Mouse (Mus musculus): ENCODE measurements around the gene Frmd4a. TPM values are rescaled to one million over a fixed set of nuclear protein-coding genes. Genes with fewer than 3 reads are reported as not detected.
A peak's percentile ranks its signal among the peaks of the same experiment; 100 is the strongest.

The Frmd4a gene
- polyA plus RNA-seq, 1 experiment, result 22.8 TPM

- TF ChIP-seq POLR2A (IDR thresholded peaks at IDR 0.05; ENCODE audit: borderline replicate concordance, control insufficient read depth, low read depth, low read length) (no peak), CTCF (IDR thresholded peaks at IDR 0.05; ENCODE audit: control insufficient read depth, insufficient read depth, low read length) (no peak)
- no peak overlapping the region for H3K4me3 ChIP-seq (replicated peaks; ENCODE audit: control insufficient read depth, low read depth, low read length)
- 73% methylated on average over 5 of the region's 5 CpGs for WGBS
- H3K27ac ChIP-seq (ENCODE audit: control insufficient read depth, insufficient read depth, low read depth, low read length, poor library complexity), result no peak overlapping the region
- no peaks in the 10 kb centered on the region for H3K4me1 ChIP-seq (ENCODE audit: control insufficient read depth, insufficient read depth, low read length)
These were observed 363.4 kb downstream of the Frmd4a start for GRCm38 (mm10) chr2:4380926-4381325.

GRCm38 (mm10) chr2:4386468-4386867 is 369.0 kb downstream of the Frmd4a start:
- TF ChIP-seq CTCF (IDR thresholded peaks at IDR 0.05; ENCODE audit: control insufficient read depth, insufficient read depth, low read length) (no peak), POLR2A (IDR thresholded peaks at IDR 0.05; ENCODE audit: borderline replicate concordance, control insufficient read depth, low read depth, low read length) (no peak)
- H3K4me1 ChIP-seq (ENCODE audit: control insufficient read depth, insufficient read depth, low read length), result no peaks in the 10 kb centered on the region
- WGBS, result 77% methylated on average over 6 of the region's 6 CpGs

GRCm38 (mm10) chr2:4389330-4389729 is 371.8 kb downstream of the Frmd4a start:
- Histone ChIP-seq H3K4me1 (ENCODE audit: control insufficient read depth, insufficient read depth, low read length) (no peaks in the 10 kb centered on the region), H3K27ac (ENCODE audit: control insufficient read depth, insufficient read depth, low read depth, low read length, poor library complexity) (no peak overlapping the region), H3K4me3 (replicated peaks; ENCODE audit: control insufficient read depth, low read depth, low read length) (peak overlapping the region; percentile 15)
- 15% methylated on average over 6 of the region's 6 CpGs for WGBS
- TF ChIP-seq CTCF (IDR thresholded peaks at IDR 0.05; ENCODE audit: control insufficient read depth, insufficient read depth, low read length), result no peak
- TF ChIP-seq POLR2A (IDR thresholded peaks at IDR 0.05; ENCODE audit: borderline replicate concordance, control insufficient read depth, low read depth, low read length), result no peak

More at GRCm38 (mm10) chr2:4386468-4386867, 369.0 kb downstream of the Frmd4a start:
- no peak overlapping the region for H3K4me3 ChIP-seq (replicated peaks; ENCODE audit: control insufficient read depth, low read depth, low read length)
- H3K27ac ChIP-seq (ENCODE audit: control insufficient read depth, insufficient read depth, low read depth, low read length, poor library complexity), result no peak overlapping the region

- 31% methylated on average over 4 of the region's 4 CpGs for WGBS
- TF ChIP-seq POLR2A (IDR thresholded peaks at IDR 0.05; ENCODE audit: borderline replicate concordance, control insufficient read depth, low read depth, low read length) (no peak), CTCF (IDR thresholded peaks at IDR 0.05; ENCODE audit: control insufficient read depth, insufficient read depth, low read length) (no peak)
- Histone ChIP-seq H3K27ac (ENCODE audit: control insufficient read depth, insufficient read depth, low read depth, low read length, poor library complexity) (no peak overlapping the region), H3K4me3 (replicated peaks; ENCODE audit: control insufficient read depth, low read depth, low read length) (no peak overlapping the region), H3K4me1 (ENCODE audit: control insufficient read depth, insufficient read depth, low read length) (no peaks in the 10 kb centered on the region)
These were observed 373.6 kb downstream of the Frmd4a start for GRCm38 (mm10) chr2:4391091-4391490.

GRCm38 (mm10) chr2:4391678-4392085 is 374.2 kb downstream of the Frmd4a start:
- WGBS, result 38% methylated on average over 7 of the region's 7 CpGs
- Histone ChIP-seq H3K27ac (ENCODE audit: control insufficient read depth, insufficient read depth, low read depth, low read length, poor library complexity) (no peak overlapping the region), H3K4me1 (ENCODE audit: control insufficient read depth, insufficient read depth, low read length) (no peaks in the 10 kb centered on the region), H3K4me3 (replicated peaks; ENCODE audit: control insufficient read depth, low read depth, low read length) (no peak overlapping the region)
- no peak for TF ChIP-seq POLR2A (IDR thresholded peaks at IDR 0.05; ENCODE audit: borderline replicate concordance, control insufficient read depth, low read depth, low read length)
- no peak for TF ChIP-seq CTCF (IDR thresholded peaks at IDR 0.05; ENCODE audit: control insufficient read depth, insufficient read depth, low read length)

- H3K27ac ChIP-seq (ENCODE audit: control insufficient read depth, insufficient read depth, low read depth, low read length, poor library complexity), result no peak overlapping the region
- H3K4me3 ChIP-seq (replicated peaks; ENCODE audit: control insufficient read depth, low read depth, low read length), result no peak overlapping the region
- no peaks in the 10 kb centered on the region for H3K4me1 ChIP-seq (ENCODE audit: control insufficient read depth, insufficient read depth, low read length)
- WGBS, result 77% methylated on average over 4 of the region's 4 CpGs
- no peak for TF ChIP-seq CTCF (IDR thresholded peaks at IDR 0.05; ENCODE audit: control insufficient read depth, insufficient read depth, low read length)
- no peak for TF ChIP-seq POLR2A (IDR thresholded peaks at IDR 0.05; ENCODE audit: borderline replicate concordance, control insufficient read depth, low read depth, low read length)
These were observed 375.5 kb downstream of the Frmd4a start for GRCm38 (mm10) chr2:4393046-4393445.

GRCm38 (mm10) chr2:4394641-4395040 is 377.1 kb downstream of the Frmd4a start:
- no peak overlapping the region for H3K4me3 ChIP-seq (replicated peaks; ENCODE audit: control insufficient read depth, low read depth, low read length)
- H3K4me1 ChIP-seq (ENCODE audit: control insufficient read depth, insufficient read depth, low read length), result no peaks in the 10 kb centered on the region
- WGBS, result 18% methylated on average over 7 of the region's 7 CpGs
- no peak overlapping the region for H3K27ac ChIP-seq (ENCODE audit: control insufficient read depth, insufficient read depth, low read depth, low read length, poor library complexity)
- TF ChIP-seq CTCF (IDR thresholded peaks at IDR 0.05; ENCODE audit: control insufficient read depth, insufficient read depth, low read length), result no peak

GRCm38 (mm10) chr2:4399721-4400120 is 382.2 kb downstream of the Frmd4a start:
- H3K4me1 ChIP-seq (ENCODE audit: control insufficient read depth, insufficient read depth, low read length), result no peaks in the 10 kb centered on the region
- no peak overlapping the region for H3K4me3 ChIP-seq (replicated peaks; ENCODE audit: control insufficient read depth, low read depth, low read length)
- no peak overlapping the region for H3K27ac ChIP-seq (ENCODE audit: control insufficient read depth, insufficient read depth, low read depth, low read length, poor library complexity)
- WGBS, result 75% methylated on average over 1 of the region's 1 CpGs
- TF ChIP-seq POLR2A (IDR thresholded peaks at IDR 0.05; ENCODE audit: borderline replicate concordance, control insufficient read depth, low read depth, low read length), result no peak
- no peak for TF ChIP-seq CTCF (IDR thresholded peaks at IDR 0.05; ENCODE audit: control insufficient read depth, insufficient read depth, low read length)

Measured in bone marrow, adult 2 months (tissue).